Comparison of ENCODE assay signal across 9 mouse cellular contexts in the genomic region with DNA sequence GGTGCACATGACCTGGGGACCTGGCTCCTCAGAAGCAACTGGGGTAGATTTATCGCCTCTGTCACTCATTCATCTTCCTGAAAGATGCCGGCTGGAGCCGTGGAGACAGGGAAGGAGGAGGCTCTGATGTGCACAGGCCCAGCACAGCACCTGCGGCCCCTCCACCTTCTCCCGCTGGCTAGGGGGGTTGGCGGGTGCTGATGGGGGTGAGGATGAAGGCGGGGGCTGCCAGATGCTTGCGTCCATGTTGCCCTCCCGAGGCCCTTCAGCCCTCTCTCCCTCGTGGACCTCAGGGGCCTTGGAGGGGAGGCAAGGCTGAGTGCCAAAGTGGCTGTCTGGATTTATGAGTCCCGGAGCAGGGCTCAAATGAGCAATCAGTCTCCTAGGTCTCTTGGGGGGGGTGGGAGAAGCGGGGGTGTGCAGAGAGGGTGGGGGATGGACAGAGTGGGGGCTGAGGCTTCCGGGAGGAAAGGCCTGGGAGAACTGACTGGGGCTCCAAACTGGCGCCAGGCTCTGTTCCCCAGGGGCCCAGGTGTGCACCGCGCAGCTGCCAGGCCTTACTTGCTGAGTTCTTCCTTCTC.
DNase-seq lines count a peak whose midpoint lies in the region; ATAC-seq and TF ChIP-seq lines count a peak whose summit lies in the region.
"Had no signal": no experiment of that assay in that cellular context is flagged by ENCODE, and none has a peak within 500 bp of the region (broad histone marks: within the 10 kb centered on the region; RNA-seq: fewer than 3 reads in every experiment).

No protein-coding gene starts in this region.

- no peak for TF ChIP-seq CTCF in brain, embryonic 14.5 days (IDR thresholded peaks at IDR 0.05; ENCODE audit: borderline replicate concordance, extremely low read depth, insufficient read depth, insufficient read length)

- no peak overlapping the region for H3K4me3 ChIP-seq in heart, embryonic 15.5 days
- no peak overlapping the region for H3K4me3 ChIP-seq in hindbrain, embryonic 15.5 days
- H3K4me3 ChIP-seq in midbrain, embryonic 16.5 days (ENCODE audit: low read depth, low read length): no peak overlapping the region

- DNase-seq in heart, postnatal 25 days (ENCODE audit: low spot score): no peak
- DNase-seq in brain, embryonic 14.5 days (ENCODE audit: low read depth): peak; percentile 47
- no peak for DNase-seq in urinary bladder, postnatal 36 days (ENCODE audit: low spot score in 2 of 2)
- no peak for DNase-seq in ovary, postnatal 36 days (ENCODE audit: low spot score)
- DNase-seq in layer of hippocampus, adult 9-11 months: no peak

- H3K36me3 ChIP-seq in heart, embryonic 15.5 days: peaks cover 12% of the 10 kb centered on the region; the same call in 1 of the 2 replicates
- peaks cover 24% of the 10 kb centered on the region for H3K36me3 ChIP-seq in hindbrain, embryonic 15.5 days
- H3K36me3 ChIP-seq in midbrain, embryonic 16.5 days (ENCODE audit: control insufficient read depth, insufficient read depth, low read length): peaks cover 5% of the 10 kb centered on the region; the same call in 1 of the 2 replicates

- H3K27me3 ChIP-seq in heart, embryonic 15.5 days: no peaks in the 10 kb centered on the region
- no peaks in the 10 kb centered on the region for H3K27me3 ChIP-seq in hindbrain, embryonic 15.5 days
- no peaks in the 10 kb centered on the region for H3K27me3 ChIP-seq in midbrain, embryonic 16.5 days (ENCODE audit: control insufficient read depth, insufficient read depth, low read depth, low read length)

- no peaks in the 10 kb centered on the region for H3K9me3 ChIP-seq in heart, embryonic 15.5 days (replicated peaks)
- H3K9me3 ChIP-seq in hindbrain, embryonic 15.5 days: no peaks in the 10 kb centered on the region
- H3K9me3 ChIP-seq in midbrain, embryonic 16.5 days (replicated peaks; ENCODE audit: control insufficient read depth, low read length, poor library complexity, severe bottlenecking): no peaks in the 10 kb centered on the region

- peaks cover 57% of the 10 kb centered on the region for H3K4me1 ChIP-seq in heart, embryonic 15.5 days (replicated peaks)
- peaks cover 55% of the 10 kb centered on the region for H3K4me1 ChIP-seq in hindbrain, embryonic 15.5 days (replicated peaks)
- peaks cover 15% of the 10 kb centered on the region for H3K4me1 ChIP-seq in midbrain, embryonic 16.5 days (ENCODE audit: control insufficient read depth, insufficient read depth, low read length)

- TF ChIP-seq POLR2A in brain, embryonic 14.5 days (IDR thresholded peaks at IDR 0.05; ENCODE audit: borderline replicate concordance, extremely low read depth, insufficient read depth, insufficient read length, poor library complexity, severe bottlenecking): no peak

- 60% methylated on average over 16 of the region's 16 CpGs for WGBS in heart, embryonic 15.5 days
- WGBS in hindbrain, embryonic 15.5 days: 27% methylated on average over 16 of the region's 16 CpGs
- WGBS in midbrain, embryonic 16.5 days: 50% methylated on average over 14 of the region's 16 CpGs

- H3K9ac ChIP-seq in heart, embryonic 15.5 days: no peak overlapping the region
- H3K9ac ChIP-seq in hindbrain, embryonic 15.5 days: 0 out of 2 replicates have a peak overlapping the region, but pooled peaks have one; percentile 19
- no peak overlapping the region for H3K9ac ChIP-seq in midbrain, embryonic 16.5 days (ENCODE audit: low read depth, low read length)

- intact Hi-C loops in heart, postnatal 25 days (cut with DNase I): loop anchor here (5.0 kb wide), 1 partner anchor 46 kb away; no protein-coding TSS in a partner anchor

- H3K27ac ChIP-seq in heart, embryonic 15.5 days: peak overlapping the region; percentile 38; the same call in 1 of the 2 replicates
- H3K27ac ChIP-seq in hindbrain, embryonic 15.5 days (replicated peaks): peak overlapping the region; percentile 82
- no peak overlapping the region; the same call in 1 of the 2 replicates for H3K27ac ChIP-seq in midbrain, embryonic 16.5 days (ENCODE audit: low read length)

- ATAC-seq in heart, embryonic 15.5 days (replicated peaks; ENCODE audit: insufficient number of reproducible peaks, insufficient read depth, low FRiP score, low read depth): no peak
- ATAC-seq in hindbrain, embryonic 15.5 days (ENCODE audit: low FRiP score, low read depth): peak; percentile 49; the same call in 1 of the 2 replicates
- 0 out of 2 replicates have a peak, but pooled peaks have one; percentile 23 for ATAC-seq in midbrain, embryonic 16.5 days
- ATAC-seq: CD4-positive, CD25-positive, alpha-beta regulatory T cell, adult 4 months had no signal

- H3K4me2 ChIP-seq in heart, embryonic 15.5 days: no peak overlapping the region
- 0 out of 2 replicates have a peak overlapping the region, but pooled peaks have one; percentile 13 for H3K4me2 ChIP-seq in hindbrain, embryonic 15.5 days
- no peak overlapping the region for H3K4me2 ChIP-seq in midbrain, embryonic 16.5 days (ENCODE audit: low read length)
